Mouse (Mus musculus) midbrain, embryonic 16.5 days (tissue): ENCODE results near the gene Maneal. TPM values are rescaled to one million over a fixed set of nuclear protein-coding genes. Genes with fewer than 3 reads are reported as not detected.

Source experiments
- ATAC-seq: fragments of 200-750 bp; cut with Nextera tagmentation; 2 replicates; pipeline ENCODE4 v1.8.0; 2017; ENCODE audit warnings: moderate TSS enrichment
- H3K27ac ChIP-seq: fragments of 300-500 bp; sonication (generic); 2 replicates; pipeline ENCODE4 v1.5.1; 2014; ENCODE audit warnings: mild to moderate bottlenecking, low read length, mixed read lengths
- H3K27me3 ChIP-seq: fragments of 300-500 bp; sonication (generic); 2 replicates; pipeline ENCODE4 v1.6.1; 2014; ENCODE audit warnings: low read depth, low read length, mixed read lengths; ENCODE audit not compliant: control insufficient read depth, insufficient read depth
- H3K36me3 ChIP-seq: fragments of 300-500 bp; sonication (generic); 2 replicates; pipeline ENCODE4 v1.6.1; 2014; ENCODE audit warnings: mild to moderate bottlenecking, low read length, moderate library complexity, mixed read lengths; ENCODE audit not compliant: control insufficient read depth, insufficient read depth
- H3K4me1 ChIP-seq: fragments of 300-500 bp; sonication (generic); 2 replicates; pipeline ENCODE4 v1.6.1; 2014; ENCODE audit warnings: mild to moderate bottlenecking, low read length, mixed read lengths; ENCODE audit not compliant: control insufficient read depth, insufficient read depth
- H3K4me2 ChIP-seq: fragments of 300-500 bp; sonication (generic); 2 replicates; pipeline ENCODE4 v1.6.1; 2014; ENCODE audit warnings: mild to moderate bottlenecking, low read length, mixed read lengths
- H3K4me3 ChIP-seq: fragments of 300-500 bp; sonication (generic); 2 replicates; pipeline ENCODE4 v1.5.1; 2014; ENCODE audit warnings: low read depth, mild to moderate bottlenecking, low read length, moderate library complexity, mixed read lengths
- H3K9ac ChIP-seq: fragments of 300-500 bp; sonication (generic); 2 replicates; pipeline ENCODE4 v1.6.1; 2014; ENCODE audit warnings: low read depth, low read length, mixed read lengths
- H3K9me3 ChIP-seq: fragments of 300-500 bp; sonication (generic); replicated peaks from 2 replicates; pipeline ENCODE4 v1.6.1; 2014; ENCODE audit warnings: mild to moderate bottlenecking, low read length, mixed read lengths; ENCODE audit not compliant: control insufficient read depth, poor library complexity, severe bottlenecking
- WGBS: fragments of 180-500 bp; shearing (Covaris S2); extraction: QIAGEN DNeasy Blood & Tissue Kit; methylation state at CpG from one replicate; pipeline ENCODE4 v1.1.7; 2014; 5-methylcytosine and 5-hydroxymethylcytosine counted together
- polyA plus RNA-seq: library from polyadenylated mRNA; unstranded; fragments of >200 nt; fragmentation: Nextera tagmentation; extraction: Ambion mirVana; gene quantifications from 2 replicates; pipeline ENCODE4 v1.2.1, GENCODE M21; 2015

Gene Maneal
- polyA plus RNA-seq, 1 experiment from 2014 or later: 11.0 TPM

GRCm38 (mm10) chr4:124829671-124830070 lies 32.3 kb downstream of the Maneal start:
- ATAC-seq: no peak
- H3K4me1 ChIP-seq: no peaks in the 10 kb centered on the region
- no peaks in the 10 kb centered on the region for H3K27me3 ChIP-seq
- no peaks in the 10 kb centered on the region for H3K9me3 ChIP-seq
- H3K36me3 ChIP-seq: peaks cover 18% of the 10 kb centered on the region
- H3K4me3 ChIP-seq: no peak overlapping the region
- H3K4me2 ChIP-seq: no peak overlapping the region
- H3K9ac ChIP-seq: no peak overlapping the region
- H3K27ac ChIP-seq: no peak overlapping the region
- 90% methylated on average over 5 of the region's 5 CpGs for WGBS

DNA sequence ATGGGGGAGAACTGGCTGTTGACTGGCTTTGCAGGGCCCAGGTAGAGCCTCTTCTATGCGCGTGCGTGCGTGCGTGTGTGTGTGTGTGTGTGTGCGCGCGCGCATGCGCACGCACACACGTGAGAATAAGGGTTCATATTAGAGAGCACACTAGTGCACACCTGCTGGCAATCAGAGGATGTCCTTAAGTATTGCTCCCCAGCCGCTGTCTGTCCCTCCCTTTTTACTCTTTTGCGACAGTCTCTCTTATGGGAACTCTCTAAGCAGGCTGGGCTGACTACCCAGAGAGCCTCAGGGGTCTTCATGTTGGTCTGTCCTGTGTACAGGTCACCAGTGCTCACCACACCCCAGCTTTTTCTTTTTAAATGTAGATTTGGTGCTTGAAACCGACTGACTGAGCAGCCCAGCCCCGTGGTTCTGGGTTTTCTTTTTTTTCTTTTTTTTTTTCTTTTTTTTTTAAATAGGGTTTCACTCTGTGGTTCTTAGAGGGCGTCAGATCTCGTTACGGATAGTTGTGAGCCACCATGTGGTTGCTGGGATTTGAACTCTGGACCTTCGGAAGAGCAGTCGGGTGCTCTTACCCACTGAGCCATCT lies 36.5 kb downstream of the Maneal start:
- Histone ChIP-seq H3K9ac (no peak overlapping the region), H3K4me1 (no peaks in the 10 kb centered on the region), H3K27me3 (no peaks in the 10 kb centered on the region), H3K27ac (no peak overlapping the region), H3K36me3 (peaks cover 28% of the 10 kb centered on the region), H3K4me3 (no peak overlapping the region), H3K9me3 (no peaks in the 10 kb centered on the region), H3K4me2 (no peak overlapping the region)
- ATAC-seq: no peak
- 97% methylated on average over 21 of the region's 21 CpGs for WGBS

GRCm38 (mm10) chr4:124824967-124825366 lies 37.0 kb downstream of the Maneal start:
- ATAC-seq: no peak
- Histone ChIP-seq H3K27me3 (no peaks in the 10 kb centered on the region), H3K9ac (no peak overlapping the region), H3K36me3 (peaks cover 28% of the 10 kb centered on the region), H3K4me2 (no peak overlapping the region), H3K4me3 (no peak overlapping the region), H3K27ac (no peak overlapping the region), H3K9me3 (no peaks in the 10 kb centered on the region), H3K4me1 (no peaks in the 10 kb centered on the region)
- 91% methylated on average over 6 of the region's 6 CpGs for WGBS

DNA sequence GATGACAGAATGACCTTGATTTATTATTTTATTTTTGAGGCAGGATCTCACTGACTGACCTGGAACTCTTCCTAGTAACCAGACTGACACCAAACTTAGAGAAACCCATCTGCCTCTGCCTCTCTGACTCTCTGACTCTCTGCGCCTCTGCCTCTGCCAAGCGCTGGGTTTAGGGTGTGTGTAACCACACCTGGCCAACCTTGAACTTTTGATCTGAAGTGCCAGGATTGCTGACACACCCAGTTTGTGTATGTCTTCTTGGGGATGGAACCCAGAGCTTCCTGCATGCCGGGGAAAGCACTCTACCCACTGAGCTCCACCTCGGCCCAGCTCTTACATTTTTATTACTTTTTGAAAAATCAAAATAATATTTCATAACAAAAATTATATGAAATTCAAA lies 43.1 kb downstream of the Maneal start:
- Histone ChIP-seq H3K27me3 (no peaks in the 10 kb centered on the region), H3K9me3 (no peaks in the 10 kb centered on the region), H3K9ac (no peak overlapping the region), H3K4me3 (no peak overlapping the region), H3K4me2 (no peak overlapping the region), H3K4me1 (no peaks in the 10 kb centered on the region), H3K36me3 (peaks cover 13% of the 10 kb centered on the region), H3K27ac (no peak overlapping the region)
- ATAC-seq: no peak
- 92% methylated on average over 4 of the region's 4 CpGs for WGBS

DNA sequence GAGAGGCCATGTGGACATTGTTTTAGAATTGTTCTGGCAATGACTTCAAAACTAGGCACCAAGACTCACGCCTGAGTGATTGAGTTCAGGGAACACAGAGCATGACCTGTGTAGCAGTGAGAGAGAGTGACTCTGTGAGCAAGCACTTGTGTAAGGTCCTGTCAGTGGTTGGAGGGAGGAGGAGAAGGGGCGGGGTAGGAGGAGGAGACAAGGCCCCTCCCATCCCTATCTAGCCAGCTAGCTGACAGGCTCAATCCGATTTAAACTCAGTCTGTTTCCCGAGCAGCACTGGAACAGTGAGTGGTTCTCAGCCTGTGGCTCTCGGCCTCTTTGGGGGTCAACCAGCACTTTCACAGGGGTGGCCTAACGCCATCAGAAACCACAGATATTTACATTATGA lies 44.2 kb downstream of the Maneal start:
- Histone ChIP-seq H3K9ac (no peak overlapping the region), H3K36me3 (peaks cover 13% of the 10 kb centered on the region), H3K4me2 (no peak overlapping the region), H3K4me3 (no peak overlapping the region), H3K27ac (no peak overlapping the region), H3K9me3 (no peaks in the 10 kb centered on the region), H3K27me3 (no peaks in the 10 kb centered on the region), H3K4me1 (no peaks in the 10 kb centered on the region)
- ATAC-seq: no peak
- WGBS: 15% methylated on average over 6 of the region's 6 CpGs

- Histone ChIP-seq H3K4me1 (no peaks in the 10 kb centered on the region; the same call in 1 of the 2 replicates), H3K36me3 (peaks cover under 1% of the 10 kb centered on the region; the same call in 1 of the 2 replicates), H3K27me3 (no peaks in the 10 kb centered on the region), H3K27ac (no peak overlapping the region), H3K9ac (no peak overlapping the region), H3K4me2 (no peak overlapping the region), H3K9me3 (no peaks in the 10 kb centered on the region), H3K4me3 (no peak overlapping the region)
- no peak for ATAC-seq
- WGBS: 92% methylated on average over 11 of the region's 11 CpGs
Measured at GRCm38 (mm10) chr4:124815901-124816300, 46.1 kb downstream of the Maneal start.

GRCm38 (mm10) chr4:124811347-124811975 lies 50.5 kb downstream of the Maneal start:
- peaks cover 7% of the 10 kb centered on the region for H3K4me1 ChIP-seq
- no peaks in the 10 kb centered on the region; the same call in none of the 2 replicates for H3K36me3 ChIP-seq
- H3K4me2 ChIP-seq: no peak overlapping the region
- no peaks in the 10 kb centered on the region for H3K27me3 ChIP-seq
- WGBS: 12% methylated on average over 9 of the region's 9 CpGs
- no peak overlapping the region for H3K9ac ChIP-seq
- no peak for ATAC-seq
- no peak overlapping the region for H3K4me3 ChIP-seq
- no peak overlapping the region for H3K27ac ChIP-seq
- no peaks in the 10 kb centered on the region for H3K9me3 ChIP-seq

GRCm38 (mm10) chr4:124810056-124810455 lies 51.9 kb downstream of the Maneal start:
- no peak overlapping the region for H3K9ac ChIP-seq
- 90% methylated on average over 7 of the region's 7 CpGs for WGBS
- no peak overlapping the region for H3K4me3 ChIP-seq
- no peak for ATAC-seq
- no peak overlapping the region for H3K4me2 ChIP-seq
- H3K36me3 ChIP-seq: peaks cover 4% of the 10 kb centered on the region
- H3K9me3 ChIP-seq: no peaks in the 10 kb centered on the region
- H3K4me1 ChIP-seq: peaks cover 7% of the 10 kb centered on the region
- H3K27ac ChIP-seq: no peak overlapping the region
- no peaks in the 10 kb centered on the region for H3K27me3 ChIP-seq

- Histone ChIP-seq H3K27me3 (no peaks in the 10 kb centered on the region), H3K27ac (no peak overlapping the region), H3K9ac (no peak overlapping the region), H3K4me1 (peaks cover 7% of the 10 kb centered on the region), H3K9me3 (no peaks in the 10 kb centered on the region), H3K4me3 (no peak overlapping the region), H3K36me3 (peaks cover 7% of the 10 kb centered on the region), H3K4me2 (no peak overlapping the region)
- no peak for ATAC-seq
- 93% methylated on average over 9 of the region's 9 CpGs for WGBS
Measured at GRCm38 (mm10) chr4:124809136-124809883, 52.7 kb downstream of the Maneal start.
